Mouse (Mus musculus) CH12F3 (cell line): ENCODE data around the gene Elp4.

ENCODE experiments used
- in situ Hi-C: fragments of 300-500 bp; cut with MboI; formaldehyde crosslinking; loops from 2 replicates; pipeline ENCODE4 v1.14.3; 2020; ENCODE audit warnings: low sequenced_read_pairs

Elp4 gene

DNA sequence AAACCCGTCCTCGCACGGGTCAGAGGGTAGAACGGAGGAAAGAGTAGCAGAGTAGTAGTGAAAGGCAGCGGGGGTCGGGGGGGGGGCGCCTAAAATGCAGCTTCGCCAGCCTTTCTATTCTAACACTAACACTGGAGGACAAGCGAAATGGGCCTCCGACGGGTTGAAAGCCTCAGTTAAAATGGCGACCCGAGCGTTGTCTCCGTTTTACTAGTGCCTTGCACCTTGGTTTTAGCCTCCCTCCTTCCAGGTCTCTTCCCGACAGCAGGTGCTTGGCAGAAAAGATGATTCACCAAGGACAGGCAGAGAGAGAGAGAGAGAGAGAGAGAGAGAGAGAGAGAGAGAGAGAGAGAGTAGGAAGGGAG lies 231.8 kb downstream of the Elp4 start:
- in situ Hi-C loops = no loop called here

DNA sequence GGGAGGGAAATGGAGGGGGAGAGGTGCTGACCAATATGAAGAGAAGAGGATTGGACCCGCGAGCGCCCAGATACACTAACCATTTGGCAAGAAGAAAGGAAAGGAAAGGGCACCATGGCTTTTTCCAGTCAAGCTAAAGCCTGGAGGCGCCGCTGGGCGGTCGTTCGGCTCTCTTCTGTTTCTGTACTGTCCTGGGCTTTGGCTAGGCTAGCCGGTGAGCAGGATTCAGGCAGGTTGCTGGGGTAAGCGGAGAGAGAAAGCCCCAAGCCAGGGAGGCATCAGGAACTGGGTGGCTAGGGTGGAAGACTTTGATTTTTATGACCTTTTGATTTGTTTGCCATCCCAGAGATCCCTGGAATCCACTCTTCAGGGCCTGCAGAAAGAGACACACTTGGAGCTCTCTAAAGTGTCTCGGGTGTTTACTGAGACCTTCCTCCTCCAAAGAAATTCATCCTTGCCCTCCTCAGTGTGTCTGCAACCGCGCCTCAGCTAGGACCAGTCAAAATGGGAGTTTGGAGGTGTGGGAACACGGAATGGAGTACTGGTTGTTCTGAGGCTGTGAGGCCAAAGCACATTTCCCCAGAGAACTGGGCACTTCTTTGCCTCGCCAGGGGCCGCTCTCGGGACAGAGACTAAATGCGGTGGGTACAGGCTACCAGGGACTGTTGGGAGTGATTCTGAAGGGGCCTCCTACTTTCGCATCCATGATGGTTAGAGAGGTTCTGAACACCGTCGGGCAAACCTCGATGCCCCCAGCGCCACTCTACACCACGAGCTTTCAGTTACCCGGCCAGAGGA lies 232.4 kb downstream of the Elp4 start:
- in situ Hi-C loops = no loop called here

DNA sequence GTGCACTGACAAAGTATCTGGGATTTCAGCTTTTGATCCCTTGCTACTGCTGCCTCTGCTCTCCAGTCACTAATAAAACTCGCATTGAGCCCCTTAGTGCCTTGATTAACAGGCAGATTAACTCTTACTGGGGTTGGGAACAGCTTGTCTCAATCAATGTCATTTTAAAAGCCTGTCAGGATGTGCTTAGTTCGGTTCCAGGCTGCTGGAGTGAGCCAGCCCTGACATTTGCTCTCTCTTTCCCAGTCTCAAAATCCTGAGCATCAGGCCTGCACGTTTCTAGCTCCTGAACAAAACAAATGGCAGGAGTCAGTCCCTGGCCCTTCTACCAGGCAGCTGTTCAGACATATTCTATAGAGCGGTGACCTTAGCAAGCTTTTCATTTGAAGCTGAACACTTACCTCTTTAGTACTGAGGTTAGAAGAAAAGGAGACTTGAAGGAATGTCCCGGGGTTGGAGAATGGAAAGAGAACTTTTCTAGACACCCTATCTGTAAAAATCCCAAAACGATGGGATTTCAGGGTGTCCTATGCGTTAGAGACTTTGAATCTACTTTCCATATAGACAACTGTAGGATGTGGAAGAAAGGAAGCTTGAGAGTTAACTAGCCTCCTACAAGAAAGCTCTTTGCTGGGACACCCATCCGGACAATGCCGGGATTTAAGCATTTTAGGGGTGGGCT lies 233.1 kb downstream of the Elp4 start:
- in situ Hi-C loops = no loop called here

DNA sequence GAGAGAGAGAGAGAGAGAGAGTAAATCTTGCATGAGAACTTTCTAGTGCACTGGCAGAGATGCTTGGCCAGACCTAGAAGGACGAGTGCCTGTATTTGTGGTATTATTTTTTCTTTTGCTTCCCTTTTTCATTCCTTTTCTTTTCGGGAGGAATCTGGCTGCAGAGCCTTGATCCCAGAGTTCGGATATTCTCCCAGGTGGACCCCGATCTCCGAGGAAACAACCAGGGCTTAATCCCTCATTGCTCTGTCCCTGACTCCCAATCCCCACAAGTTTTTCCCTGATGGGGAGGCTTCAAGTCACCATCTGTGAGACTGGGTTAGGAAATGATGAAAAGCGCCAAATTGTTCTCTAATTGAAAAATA lies 233.7 kb downstream of the Elp4 start:
- in situ Hi-C loops = no loop called here

DNA sequence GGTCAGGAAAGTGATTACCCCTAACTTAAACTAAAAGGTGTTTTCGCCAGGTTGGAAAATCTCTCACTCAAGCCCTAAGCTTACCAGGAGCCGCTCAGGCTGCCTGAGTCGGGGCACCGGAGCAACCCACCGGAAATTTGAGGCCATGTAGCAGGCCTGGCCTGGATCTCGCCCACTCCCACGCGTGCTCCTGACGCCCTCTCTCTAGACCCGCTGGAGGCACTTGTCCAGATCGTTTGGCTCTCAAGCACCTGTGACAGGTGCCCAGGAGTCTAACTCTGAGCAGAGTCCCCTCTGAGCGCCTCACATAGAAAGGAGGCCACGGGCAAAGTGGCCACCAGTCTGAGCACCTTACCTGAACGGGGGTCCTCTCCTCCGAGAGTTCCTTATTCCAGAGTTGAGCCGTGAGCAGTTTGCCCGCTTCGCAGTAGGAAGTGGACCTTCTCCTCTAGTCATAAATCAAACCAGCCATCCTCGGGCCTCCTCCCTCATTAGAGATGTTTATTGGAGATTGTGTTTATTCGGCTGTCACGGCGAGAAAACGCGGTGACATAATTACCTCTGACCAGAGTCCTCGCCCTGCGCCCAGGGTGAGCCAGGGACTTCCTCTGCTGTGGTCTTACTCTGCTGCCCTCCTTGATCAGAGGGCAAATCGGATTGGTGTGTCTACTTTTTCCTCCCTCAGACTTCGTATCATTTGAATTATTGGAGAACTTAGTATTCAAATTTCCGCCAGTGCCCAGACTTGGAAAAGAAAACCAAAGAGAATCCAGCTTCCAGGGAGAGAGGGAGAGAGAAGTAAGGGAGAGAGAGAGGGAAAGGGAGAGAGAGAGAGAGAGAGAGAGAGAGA lies 234.3 kb downstream of the Elp4 start:
- in situ Hi-C loops = no loop called here

DNA sequence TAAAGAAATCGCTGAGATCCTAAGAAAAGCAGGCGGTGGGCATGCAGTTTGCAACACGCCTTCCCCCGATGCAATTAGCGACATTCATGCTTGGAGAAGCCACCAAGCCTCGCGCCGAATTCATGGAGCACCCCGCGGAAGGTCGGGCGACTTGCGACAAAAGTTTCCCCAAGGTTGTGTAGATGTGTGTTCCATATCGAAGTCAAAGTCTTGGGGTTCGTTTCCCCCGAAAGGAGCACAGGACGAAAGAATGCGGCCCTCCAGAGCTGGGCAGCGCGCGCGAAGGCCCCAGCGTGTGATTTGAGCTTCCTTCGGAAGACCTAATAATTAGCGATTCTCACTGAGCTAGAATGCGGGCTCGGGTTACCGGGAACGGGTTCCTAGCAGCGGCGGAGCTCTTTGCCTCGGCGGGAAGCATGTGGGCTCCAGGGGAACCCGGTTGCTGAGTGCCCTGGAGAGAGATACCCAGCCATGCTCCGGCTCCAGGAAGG lies 234.9 kb downstream of the Elp4 start:
- in situ Hi-C loops = no loop called here

DNA sequence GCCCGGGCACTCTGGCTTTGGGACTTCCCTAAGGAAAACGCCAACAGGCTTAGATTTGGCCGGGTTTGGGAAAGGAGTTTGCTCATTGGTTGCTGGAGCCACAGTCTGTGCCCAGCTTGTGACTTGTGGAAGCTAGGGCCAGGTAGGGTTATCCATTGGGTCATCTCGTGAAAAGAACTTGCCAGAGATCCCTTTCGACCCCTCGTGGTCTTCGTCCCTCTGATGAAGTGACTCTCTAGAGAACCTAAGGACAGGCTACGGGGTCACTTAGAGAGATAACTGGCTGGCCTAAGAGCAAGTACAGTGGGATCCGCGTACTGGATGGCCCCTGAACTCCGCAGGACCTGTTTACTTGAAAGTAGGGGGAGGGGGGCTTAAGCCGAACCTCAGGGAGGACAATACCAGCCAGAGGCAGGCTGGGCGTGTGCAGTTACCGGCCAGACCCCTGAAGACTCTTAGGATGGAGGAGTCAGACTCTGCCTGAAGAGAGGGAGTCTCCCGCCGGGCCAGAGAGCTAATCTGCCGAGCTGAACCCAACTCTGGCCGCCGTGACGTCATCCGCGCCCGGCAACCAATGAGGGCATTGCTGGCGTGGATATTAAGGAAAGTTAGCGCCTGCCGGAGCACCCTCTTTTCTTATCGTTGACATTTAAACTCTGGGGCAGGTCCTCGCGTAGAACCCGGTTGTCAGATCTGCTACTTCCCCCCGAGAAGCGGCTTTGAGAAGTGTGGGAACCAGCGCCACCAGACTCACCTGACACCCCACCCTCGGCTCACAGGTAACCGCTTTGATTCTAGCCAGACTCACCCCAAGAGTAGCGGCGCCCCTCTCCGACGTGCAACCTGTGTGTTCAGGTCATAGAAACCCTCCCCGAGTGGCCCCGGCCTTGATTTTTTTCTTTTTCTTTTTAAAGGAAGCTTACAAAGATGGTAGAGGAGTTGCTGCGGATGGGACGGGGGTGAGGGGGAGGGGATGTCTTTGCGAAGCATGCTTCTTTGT lies 235.8 kb downstream of the Elp4 start, which contains the start of gene Pax6:
TSS of gene Pax6 (plus strand) at position 630 of the 1,000 bp plus-strand sequence.
- in situ Hi-C loops = no loop called here

DNA sequence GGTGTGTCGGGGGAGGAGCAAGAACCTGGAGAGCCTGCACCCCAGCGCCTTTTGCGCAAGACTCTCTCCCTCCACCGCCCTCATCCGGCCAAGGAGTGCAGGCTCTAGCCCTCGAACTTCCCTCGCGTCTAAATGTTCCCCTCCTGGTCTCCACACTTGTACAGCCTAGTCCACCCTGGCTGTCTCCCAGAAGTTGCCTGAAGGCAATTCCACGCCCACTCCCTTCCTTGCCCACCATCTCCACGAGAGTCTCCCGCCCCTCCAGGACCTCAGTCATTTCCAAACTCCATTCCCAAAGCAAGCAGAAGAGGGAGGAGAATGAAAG lies 236.8 kb downstream of the Elp4 start:
- in situ Hi-C loops = no loop called here

DNA sequence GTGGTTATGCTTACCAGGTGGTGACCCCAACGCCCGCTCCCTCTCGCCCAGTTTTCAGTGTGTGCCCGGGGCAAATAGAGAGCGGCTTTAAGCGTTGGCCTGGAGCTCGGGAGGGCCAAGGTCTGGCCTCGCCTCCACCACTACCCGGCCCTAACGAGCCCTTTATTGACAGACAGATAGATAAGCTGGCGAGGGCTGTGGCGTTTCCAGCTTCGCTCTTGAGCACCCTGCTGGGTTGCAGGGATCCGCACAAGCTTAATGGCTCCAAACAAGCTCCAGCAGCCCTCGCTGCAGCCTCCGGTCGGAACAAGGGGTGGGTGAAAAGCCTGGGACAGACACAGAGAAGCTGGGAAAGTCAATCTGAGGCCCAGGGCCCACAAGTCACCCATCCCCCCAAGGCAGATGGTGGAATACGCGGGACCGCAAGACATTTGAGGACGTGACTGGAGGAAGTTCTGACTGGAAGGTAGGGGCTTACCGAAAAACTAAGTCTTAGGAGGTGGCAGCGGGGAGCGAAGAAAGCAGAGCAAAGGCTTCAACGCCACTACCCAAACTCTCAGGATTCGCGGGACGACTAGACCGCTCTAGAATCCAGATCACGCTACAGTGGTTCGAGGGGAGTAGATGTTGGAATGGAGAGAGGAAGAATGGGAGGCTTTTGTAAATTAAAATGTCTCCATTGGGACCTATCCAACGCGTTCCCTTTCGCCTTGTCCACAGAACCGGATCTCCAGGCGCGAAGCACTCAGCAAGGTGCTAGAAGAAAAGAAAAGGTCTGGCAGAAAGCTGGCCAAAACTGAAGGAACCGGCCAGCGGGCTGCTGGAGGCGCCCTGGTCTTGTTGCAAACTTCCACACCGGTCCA lies 237.4 kb downstream of the Elp4 start:
- in situ Hi-C loops = no loop called here

DNA sequence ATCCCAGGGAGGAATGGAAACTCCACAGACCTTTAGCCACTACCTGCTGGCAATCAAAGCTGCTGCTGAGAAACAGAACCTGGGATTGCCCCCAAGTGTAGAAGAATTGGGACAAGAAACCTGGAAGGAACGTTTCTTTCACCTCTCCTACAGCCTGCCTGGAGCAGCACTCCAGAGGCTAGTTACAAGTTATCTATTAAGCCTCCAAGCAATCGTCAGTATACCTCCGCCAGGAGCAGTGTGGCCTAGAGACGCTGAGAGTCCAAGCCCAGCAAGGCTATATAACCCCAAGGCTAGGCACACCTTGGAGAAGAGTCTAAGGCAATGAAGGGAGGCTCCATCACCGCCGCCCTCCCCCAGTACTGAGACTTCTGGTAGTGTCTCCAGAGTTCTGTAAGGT lies 238.0 kb downstream of the Elp4 start:
- in situ Hi-C loops = no loop called here

DNA sequence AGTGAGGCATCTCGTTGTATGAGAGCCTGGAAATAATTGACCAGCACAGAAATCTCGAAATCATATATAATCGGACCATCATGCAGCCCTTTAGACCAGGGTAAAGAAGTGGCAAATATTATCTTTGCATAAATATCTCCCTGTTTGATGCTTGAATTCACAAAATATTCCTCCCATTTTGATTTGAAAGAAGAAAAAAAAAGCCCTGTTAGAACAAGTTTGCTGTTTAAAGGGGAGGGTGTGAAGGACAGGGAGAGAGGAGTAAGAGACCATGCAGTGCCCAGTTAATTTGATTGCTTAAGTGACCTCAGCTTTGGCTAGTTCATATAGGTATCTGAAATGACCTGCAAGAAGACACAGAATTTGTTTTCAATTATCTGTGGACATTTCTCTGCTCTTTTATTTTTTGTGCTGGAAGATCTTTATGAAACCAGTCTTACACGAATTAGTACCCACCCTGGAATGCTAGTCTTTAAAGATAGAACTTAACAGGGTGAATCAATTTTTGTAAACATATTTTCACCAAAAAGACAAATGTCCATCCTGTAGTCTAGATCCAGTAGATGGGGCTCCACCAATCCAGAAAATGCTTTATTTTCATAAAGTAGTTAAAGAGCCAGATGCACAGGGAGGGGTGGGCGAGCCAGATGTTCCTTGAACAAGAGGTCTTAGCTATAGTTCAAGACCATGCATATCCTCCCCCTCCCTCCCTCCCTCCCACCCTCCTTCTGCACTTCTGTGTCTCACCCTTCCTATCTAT lies 238.7 kb downstream of the Elp4 start:
- in situ Hi-C loops = no loop called here

DNA sequence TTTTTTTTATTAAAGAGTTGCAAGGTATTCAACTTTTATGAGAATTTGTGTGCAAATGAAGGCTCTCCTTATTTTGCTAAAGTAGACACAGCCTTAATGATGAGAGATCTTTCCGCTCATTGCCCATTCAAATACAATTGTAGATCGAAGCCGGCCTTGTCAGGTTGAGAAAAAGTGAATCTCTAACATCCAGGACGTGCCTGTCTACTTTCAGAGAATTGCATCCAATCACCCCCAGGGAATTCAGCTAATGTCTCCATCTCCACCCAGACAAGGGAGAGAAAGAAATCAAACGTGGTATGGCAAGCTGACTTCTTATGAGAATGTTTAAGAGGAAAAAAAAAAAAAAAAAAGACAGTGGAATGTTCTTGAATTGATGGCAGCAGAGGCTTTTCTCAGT lies 239.4 kb downstream of the Elp4 start:
- in situ Hi-C loops = no loop called here

DNA sequence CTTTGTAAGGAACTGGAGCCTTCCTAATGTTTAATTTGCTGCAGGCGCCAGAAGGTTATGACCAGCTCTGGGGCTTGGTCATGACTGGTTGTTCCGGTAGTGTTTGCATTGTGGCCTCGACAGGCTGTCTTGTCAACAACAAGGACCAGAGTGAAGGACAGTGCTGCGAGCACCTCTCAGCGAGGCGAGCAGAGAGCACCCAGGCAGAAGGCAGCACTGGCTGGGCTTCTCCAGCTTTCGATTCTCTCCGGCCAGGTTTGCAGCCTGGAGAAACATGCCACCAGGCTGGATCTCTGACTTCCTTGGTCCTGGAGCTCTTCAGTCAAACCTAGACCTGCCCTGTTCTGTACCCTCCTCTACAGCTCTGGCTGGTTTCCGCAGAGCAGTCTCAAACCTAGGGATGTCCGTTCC lies 241.3 kb downstream of the Elp4 start:
- in situ Hi-C loops = no loop called here

DNA sequence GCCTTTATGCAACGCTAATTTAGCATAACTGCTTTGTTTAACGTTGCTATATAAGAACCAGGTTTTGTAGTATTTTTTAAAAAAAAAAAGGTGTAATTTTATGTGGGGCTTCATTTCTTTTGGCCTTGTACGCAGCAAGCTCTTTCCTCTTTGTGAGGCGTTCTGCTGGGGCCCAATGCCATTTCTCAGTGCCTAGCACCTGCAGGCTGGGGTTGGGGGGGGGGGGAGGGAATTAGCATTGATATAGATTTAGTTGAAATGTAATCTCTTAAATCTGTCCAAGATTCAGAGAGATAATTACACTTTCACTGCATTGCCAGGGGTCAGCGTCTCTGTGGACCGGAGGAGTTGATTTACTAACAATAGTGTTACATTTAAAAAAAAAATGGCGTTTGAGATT lies 241.8 kb downstream of the Elp4 start:
- in situ Hi-C loops = no loop called here

DNA sequence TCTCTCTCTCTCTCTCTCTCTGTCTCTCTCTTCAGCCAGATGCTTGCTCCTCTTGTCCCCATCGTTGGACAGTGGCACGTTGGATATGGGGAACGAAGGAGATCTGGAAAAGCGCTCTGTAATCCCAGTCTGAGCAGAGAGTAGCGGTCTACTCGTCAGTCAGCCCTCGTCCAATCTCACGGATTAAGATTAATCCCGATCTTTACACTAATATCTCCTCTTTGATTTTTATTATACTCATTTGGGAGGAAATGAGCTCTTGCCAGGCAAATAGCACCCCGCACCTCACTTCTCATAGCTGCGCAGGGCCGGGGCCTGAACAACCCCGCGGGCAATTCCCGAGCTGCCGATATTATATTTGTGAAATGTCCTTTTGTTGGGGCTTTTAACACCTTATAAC lies 242.2 kb downstream of the Elp4 start:
- in situ Hi-C loops = no loop called here

DNA sequence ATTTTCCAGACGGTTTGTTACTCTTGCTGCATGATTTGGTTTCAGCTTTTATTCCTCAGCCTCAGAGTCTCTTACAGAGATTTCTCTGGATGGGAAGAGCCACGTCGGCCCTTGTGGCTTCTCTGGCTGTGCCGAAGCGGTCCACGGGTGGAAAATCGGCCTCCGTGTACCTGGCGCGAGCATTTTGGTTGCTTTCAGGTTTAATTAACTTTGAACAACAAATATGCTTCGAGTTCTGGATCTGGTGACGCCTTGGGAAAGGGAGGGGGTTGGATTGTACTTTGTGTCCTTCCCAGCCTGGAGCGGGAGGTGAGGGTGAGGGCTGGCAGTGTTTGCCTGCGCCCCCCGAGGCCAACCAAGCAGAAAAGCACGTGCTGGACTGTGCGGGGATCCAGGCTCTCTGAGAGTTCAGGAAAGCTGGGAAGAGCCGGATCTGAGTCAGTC lies 242.7 kb downstream of the Elp4 start:
- in situ Hi-C loops = no loop called here

DNA sequence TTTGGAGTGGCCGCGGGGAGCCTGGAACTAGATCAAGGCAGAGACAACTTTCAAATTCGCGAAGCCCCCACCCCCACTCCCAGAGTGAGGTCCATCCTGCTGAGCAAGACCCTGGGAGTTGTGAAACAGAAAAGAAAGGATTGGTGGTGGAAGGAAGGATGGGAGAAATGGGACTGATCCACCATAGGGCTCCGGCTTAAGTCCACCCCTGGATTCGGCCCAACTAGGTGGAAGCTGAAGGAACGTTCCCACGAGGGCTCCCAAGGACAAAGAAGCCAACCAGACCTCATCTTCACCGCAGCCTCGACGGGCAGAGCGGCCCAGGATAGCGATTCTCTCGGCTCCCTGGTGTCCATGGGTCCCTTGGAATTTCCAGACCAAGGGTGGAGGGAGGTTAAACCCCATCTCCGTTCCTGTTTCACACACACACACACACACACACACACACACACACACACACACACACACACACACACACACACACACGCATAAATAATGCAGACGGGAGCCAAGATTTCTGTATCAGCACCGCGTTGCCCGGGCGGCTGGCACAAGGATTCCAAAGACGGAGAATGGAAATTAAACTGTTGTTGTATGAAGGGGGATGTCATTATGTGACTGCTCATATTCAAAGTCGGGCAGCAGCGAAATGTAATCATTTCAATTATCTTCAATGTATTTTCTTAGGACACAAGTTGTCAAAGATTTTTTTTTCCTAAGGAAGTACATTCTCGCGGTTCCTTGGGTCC lies 243.3 kb downstream of the Elp4 start:
- in situ Hi-C loops = no loop called here
